Mouse (Mus musculus) thymus, postnatal 25 days (tissue): ENCODE data around the gene Olfr223.
"Not testable (repeated sequence)": the region's sequence is repeated elsewhere in the genome, so short reads cannot be mapped to it uniquely, and the experiment has no call there.

ENCODE experiments used
- DNase-seq: peaks from one replicate; pipeline ENCODE4 v3.0.0; 2022

The Olfr223 gene

GRCm38 (mm10) chr11:59593189-59593588 is at the start of gene Olfr223:
TSS of gene Olfr223 (minus strand) at chr11:59593289.
- no peak for DNase-seq

GRCm38 (mm10) chr11:59642420-59642819 is 49.3 kb upstream of the Olfr223 start:
- DNase-seq = no peak

- no peak for DNase-seq
Measured at GRCm38 (mm10) chr11:59641227-59641626, 48.1 kb upstream of the Olfr223 start.

- DNase-seq = no peak
Measured at GRCm38 (mm10) chr11:59639957-59640643, 47.0 kb upstream of the Olfr223 start.

- no peak for DNase-seq
Measured at GRCm38 (mm10) chr11:59636695-59637414, 43.8 kb upstream of the Olfr223 start.

GRCm38 (mm10) chr11:59635821-59636694 is 43.0 kb upstream of the Olfr223 start:
- DNase-seq = no peak

GRCm38 (mm10) chr11:59635251-59635795 is 42.2 kb upstream of the Olfr223 start:
- DNase-seq = no peak

GRCm38 (mm10) chr11:59634001-59634660 is 41.0 kb upstream of the Olfr223 start:
- DNase-seq = no peak

GRCm38 (mm10) chr11:59633037-59633436 is 39.9 kb upstream of the Olfr223 start:
- peak; percentile 61 for DNase-seq

- DNase-seq = no peak
Measured at GRCm38 (mm10) chr11:59631980-59632379, 38.9 kb upstream of the Olfr223 start.

- DNase-seq = no peak
Measured at GRCm38 (mm10) chr11:59629871-59630270, 36.8 kb upstream of the Olfr223 start.

- DNase-seq = no peak
Measured at GRCm38 (mm10) chr11:59628177-59628576, 35.1 kb upstream of the Olfr223 start.

GRCm38 (mm10) chr11:59626192-59626591 is 33.1 kb upstream of the Olfr223 start:
- no peak for DNase-seq

- DNase-seq = peak; percentile 76
Measured at GRCm38 (mm10) chr11:59624017-59624630, 31.0 kb upstream of the Olfr223 start.

- DNase-seq = no peak
Measured at GRCm38 (mm10) chr11:59622214-59622613, 29.1 kb upstream of the Olfr223 start.

- DNase-seq = not testable (repeated sequence)
Measured at GRCm38 (mm10) chr11:59616986-59617385, 23.9 kb upstream of the Olfr223 start.

GRCm38 (mm10) chr11:59614120-59614519 is 21.0 kb upstream of the Olfr223 start:
- no peak for DNase-seq

- no peak for DNase-seq
Measured at GRCm38 (mm10) chr11:59611646-59612045, 18.6 kb upstream of the Olfr223 start.

GRCm38 (mm10) chr11:59602287-59602686 is 9.2 kb upstream of the Olfr223 start:
- DNase-seq = no peak

- no peak for DNase-seq
Measured at GRCm38 (mm10) chr11:59600872-59601271, 7.8 kb upstream of the Olfr223 start.

- no peak for DNase-seq
Measured at GRCm38 (mm10) chr11:59599211-59599610, 6.1 kb upstream of the Olfr223 start.

GRCm38 (mm10) chr11:59596950-59597349 is 3.9 kb upstream of the Olfr223 start:
- DNase-seq = no peak
